Mouse (Mus musculus) kidney, postnatal 0 days (tissue): ENCODE results near the gene Rftn1. TPM values are rescaled to one million over a fixed set of nuclear protein-coding genes. Genes with fewer than 3 reads are reported as not detected.

ENCODE experiments used
- ATAC-seq: fragments of 200-750 bp; cut with Nextera tagmentation; replicated peaks from 2 replicates; pipeline ENCODE4 v1.8.0; 2017; ENCODE audit warnings: low read depth, moderate number of reproducible peaks, moderate TSS enrichment, moderate library complexity; ENCODE audit not compliant: low FRiP score
- DNase-seq: peaks from one replicate; pipeline ENCODE4 v3.0.0-alpha.2; 2016; ENCODE audit warnings: low spot score
- H3K27ac ChIP-seq: fragments of 300-500 bp; sonication (generic); 2 replicates; pipeline ENCODE4 v1.5.1; 2014; ENCODE audit warnings: mild to moderate bottlenecking
- H3K27me3 ChIP-seq: fragments of 300-500 bp; sonication (generic); 2 replicates; pipeline ENCODE4 v1.6.1; 2014; ENCODE audit warnings: low read length, mixed read lengths; ENCODE audit not compliant: insufficient read depth
- H3K36me3 ChIP-seq: fragments of 300-500 bp; sonication (generic); 2 replicates; pipeline ENCODE4 v1.6.1; 2014; ENCODE audit warnings: low read length, mixed read lengths; ENCODE audit not compliant: insufficient read depth
- H3K4me1 ChIP-seq: fragments of 300-500 bp; sonication (generic); replicated peaks from 2 replicates; pipeline ENCODE4 v1.6.1; 2014; ENCODE audit warnings: antibody characterized with exemption, low read length, mixed read lengths; ENCODE audit not compliant: insufficient read depth
- H3K4me2 ChIP-seq: fragments of 300-500 bp; sonication (generic); 2 replicates; pipeline ENCODE4 v1.6.1; 2014; ENCODE audit warnings: mild to moderate bottlenecking, low read length, moderate library complexity, mixed read lengths
- H3K4me3 ChIP-seq: fragments of 300-500 bp; sonication (generic); replicated peaks from 2 replicates; pipeline ENCODE4 v1.5.1; 2014; ENCODE audit warnings: low read depth, low read length
- H3K9ac ChIP-seq: fragments of 300-500 bp; sonication (generic); 2 replicates; pipeline ENCODE4 v1.6.1; 2014; ENCODE audit warnings: low read depth, low read length
- H3K9me3 ChIP-seq: fragments of 300-500 bp; sonication (generic); replicated peaks from 2 replicates; pipeline ENCODE4 v1.6.1; 2016; ENCODE audit warnings: low read length, inconsistent platforms, mixed read lengths
- CTCF ChIP-seq: IDR thresholded peaks from 2 replicates; pipeline ENCODE4 v1.5.1; 2016; ENCODE audit warnings: antibody characterized with exemption, low read depth, mild to moderate bottlenecking, moderate library complexity
- WGBS: fragments of 180-500 bp; shearing (Covaris S2); extraction: QIAGEN DNeasy Blood & Tissue Kit; methylation state at CpG from one replicate; pipeline ENCODE4 v1.1.7; 2014; 5-methylcytosine and 5-hydroxymethylcytosine counted together
- polyA plus RNA-seq: library from polyadenylated mRNA; unstranded; fragments of >200 nt; fragmentation: Nextera tagmentation; extraction: Ambion mirVana; gene quantifications from 2 replicates; pipeline ENCODE4 v1.2.1, GENCODE M21; 2015

The Rftn1 gene
- polyA plus RNA-seq, 1 experiment from 2014 or later = 11.8 TPM

GRCm38 (mm10) chr17:49951856-49952607 lies 238.4 kb downstream of the Rftn1 start:
- no peaks in the 10 kb centered on the region for H3K9me3 ChIP-seq
- no peak overlapping the region; the same call in 1 of the 2 replicates for H3K4me3 ChIP-seq

GRCm38 (mm10) chr17:49951491-49951855 lies 239.0 kb downstream of the Rftn1 start:
- Histone ChIP-seq H3K4me1 (no peaks in the 10 kb centered on the region), H3K4me2 (peak overlapping the region; percentile 40), H3K9ac (no peak overlapping the region), H3K27me3 (no peaks in the 10 kb centered on the region), H3K9me3 (no peaks in the 10 kb centered on the region), H3K27ac (peak overlapping the region; percentile 43; the same call in 1 of the 2 replicates), H3K36me3 (no peaks in the 10 kb centered on the region), H3K4me3 (no peak overlapping the region)
- DNase-seq (peak; percentile 94), ATAC-seq (no peak)
- WGBS = 8% methylated on average over 7 of the region's 7 CpGs
- peak; percentile 76 for TF ChIP-seq CTCF

More at GRCm38 (mm10) chr17:49951856-49952607, 238.4 kb downstream of the Rftn1 start:
- H3K27ac ChIP-seq = peak overlapping the region; percentile 43
- no peaks in the 10 kb centered on the region for H3K36me3 ChIP-seq
- H3K4me2 ChIP-seq = peak overlapping the region; percentile 40
- ATAC-seq = no peak; the same call in 1 of the 2 replicates
- TF ChIP-seq CTCF = no peak
- 33% methylated on average over 22 of the region's 22 CpGs for WGBS
- H3K4me1 ChIP-seq = no peaks in the 10 kb centered on the region
- 0 out of 2 replicates have a peak overlapping the region, but pooled peaks have one; percentile 6 for H3K9ac ChIP-seq
- peak; percentile 80 for DNase-seq
- H3K27me3 ChIP-seq = no peaks in the 10 kb centered on the region

GRCm38 (mm10) chr17:49942674-49943073 lies 247.8 kb downstream of the Rftn1 start:
- H3K9ac ChIP-seq = no peak overlapping the region
- peak; percentile 49; the same call in 1 of the 2 replicates for TF ChIP-seq CTCF
- no peaks in the 10 kb centered on the region for H3K36me3 ChIP-seq
- no peak overlapping the region for H3K27ac ChIP-seq
- H3K4me2 ChIP-seq = no peak overlapping the region
- no peaks in the 10 kb centered on the region for H3K9me3 ChIP-seq
- H3K4me3 ChIP-seq = no peak overlapping the region
- no peak for ATAC-seq
- no peak for DNase-seq
- H3K27me3 ChIP-seq = no peaks in the 10 kb centered on the region
- WGBS = 60% methylated on average over 6 of the region's 6 CpGs
- H3K4me1 ChIP-seq = no peaks in the 10 kb centered on the region

Other genes with a start within 250 kb of the Rftn1 start
- gene Dazl, start 103.0 kb upstream of the Rftn1 start, polyA plus RNA-seq = not detected in 2 replicates